Mouse (Mus musculus) retina, postnatal 7 days (tissue): ENCODE data around the gene Arntl.
A peak's percentile ranks its signal among the peaks of the same experiment; 100 is the strongest.

ENCODE experiments used
- DNase-seq: peaks from one replicate; pipeline ENCODE4 v3.0.0-alpha.2; 2012; ENCODE audit warnings: low read depth, low spot score

Gene Arntl

GRCm38 (mm10) chr7:113291741-113292140 lies 84.5 kb downstream of the Arntl start:
- no peak for DNase-seq

DNA sequence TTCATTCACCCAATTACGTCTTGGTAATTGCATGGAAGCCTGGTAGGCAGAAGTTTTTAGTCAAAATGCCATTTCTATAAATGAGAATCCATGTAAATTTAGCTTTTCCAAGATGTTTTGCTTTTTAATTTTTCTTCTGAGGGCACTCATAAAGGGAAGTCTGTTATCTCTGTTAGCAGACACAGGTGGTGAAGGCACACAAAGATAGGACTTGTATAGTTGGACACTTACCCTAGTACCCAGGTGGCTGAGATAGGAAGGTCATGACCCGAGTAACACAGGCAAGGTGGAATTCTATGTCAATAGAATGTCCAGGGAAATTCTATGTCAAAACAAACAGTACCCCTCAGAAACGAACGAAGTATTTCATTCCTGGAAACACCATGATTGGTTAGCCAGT lies 84.9 kb downstream of the Arntl start:
- DNase-seq, result no peak

DNA sequence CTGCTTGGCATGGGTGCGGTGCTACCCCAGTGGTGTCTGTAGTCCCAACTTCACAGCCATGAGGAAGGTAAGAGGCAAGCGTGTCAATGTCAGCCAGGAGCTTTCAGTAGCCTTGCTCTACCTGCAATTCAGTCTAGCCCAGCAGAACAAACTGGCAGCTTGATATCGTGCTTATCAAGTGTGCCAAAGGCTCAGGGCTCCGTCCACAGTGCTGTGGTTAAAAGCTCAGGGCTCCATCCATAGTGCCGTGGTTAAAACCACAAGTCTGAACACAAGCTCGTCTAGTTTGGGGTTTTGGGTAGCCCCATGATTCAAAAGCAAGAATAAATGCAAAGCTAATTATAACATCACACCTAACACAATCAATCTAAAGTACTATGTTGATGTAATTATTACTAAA lies 87.3 kb downstream of the Arntl start:
- no peak for DNase-seq

DNA sequence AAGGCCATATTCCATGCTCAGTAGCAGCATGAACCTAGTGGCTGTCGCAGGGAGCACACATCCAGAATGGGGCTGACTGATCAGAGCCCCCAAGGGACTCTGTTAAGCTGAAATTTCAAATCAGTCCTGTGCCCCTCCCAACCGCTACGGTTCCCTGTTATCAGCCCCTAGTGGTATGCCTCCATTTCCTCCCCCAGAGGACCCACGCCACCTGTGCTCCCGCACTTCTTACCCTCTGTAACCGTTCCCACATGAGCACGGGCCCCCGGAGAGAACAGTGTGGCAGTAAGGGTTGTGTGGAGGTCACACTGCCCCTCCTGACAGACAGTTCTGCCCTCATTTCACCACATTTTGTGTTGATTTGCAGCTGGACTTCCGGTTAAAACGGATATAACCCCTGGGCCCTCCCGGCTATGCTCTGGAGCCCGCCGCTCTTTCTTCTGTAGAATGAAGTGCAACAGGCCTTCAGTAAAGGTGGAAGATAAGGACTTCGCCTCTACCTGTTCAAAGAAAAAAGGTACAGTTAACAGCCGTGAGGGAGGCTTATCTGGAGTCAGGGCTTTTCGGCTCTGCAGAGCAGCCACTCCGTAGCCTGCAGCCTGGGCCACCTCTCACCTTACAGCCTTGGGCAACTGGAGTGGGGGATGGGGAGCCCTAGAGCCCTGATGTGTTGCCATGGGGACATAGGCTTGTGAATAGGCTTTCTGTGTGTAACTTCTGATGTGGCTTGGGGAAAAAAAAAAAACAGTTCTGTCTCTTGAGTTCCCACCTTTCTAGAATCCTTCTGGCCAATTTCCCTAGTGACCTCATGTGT lies 88.0 kb downstream of the Arntl start:
- DNase-seq, result no peak

DNA sequence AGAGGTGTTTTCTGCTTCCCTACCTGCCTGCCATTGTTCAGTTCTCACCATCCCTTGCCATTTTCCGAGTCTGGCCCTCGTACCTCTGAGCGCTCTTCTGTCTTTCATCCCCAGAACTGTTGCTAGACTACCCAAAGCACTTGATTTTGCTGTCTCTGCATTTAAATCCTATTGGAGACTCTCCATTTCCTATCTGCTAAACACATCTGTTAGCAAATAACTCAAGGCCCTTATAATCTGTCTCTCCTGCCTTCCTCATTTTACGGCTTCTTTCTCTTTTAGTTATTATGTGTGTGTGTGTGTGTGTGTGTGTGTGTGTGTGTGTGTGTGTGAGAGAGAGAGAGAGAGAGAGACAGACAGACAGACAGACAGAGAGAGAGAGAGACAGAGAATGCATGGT lies 90.5 kb downstream of the Arntl start:
- DNase-seq, result no peak

- DNase-seq, result no peak
These were observed 102.9 kb downstream of the Arntl start for GRCm38 (mm10) chr7:113310136-113310535.

GRCm38 (mm10) chr7:113311784-113312183 lies 104.5 kb downstream of the Arntl start:
- DNase-seq, result peak; percentile 40

DNA sequence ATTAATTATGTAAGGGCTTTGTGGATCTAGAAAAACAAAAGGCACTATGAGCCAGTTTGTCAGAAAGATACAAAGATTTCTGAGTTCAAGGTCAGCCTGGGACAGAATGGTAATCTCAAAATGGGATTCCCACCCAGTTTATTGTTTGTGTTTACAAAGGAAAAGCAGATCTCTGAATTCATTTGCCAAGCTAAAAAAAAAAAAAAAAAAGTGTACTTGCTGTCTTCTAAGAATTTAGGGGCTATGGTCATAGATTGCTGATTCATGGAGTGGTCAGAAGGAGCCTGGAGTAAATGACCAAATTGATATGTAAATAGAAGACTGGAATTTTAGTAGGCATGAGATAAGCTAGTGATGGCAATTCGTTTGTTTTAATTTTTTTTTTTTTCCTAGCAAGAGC lies 112.9 kb downstream of the Arntl start:
- DNase-seq, result no peak

- no peak for DNase-seq
These were observed 126.8 kb downstream of the Arntl start for GRCm38 (mm10) chr7:113334036-113334435.

- DNase-seq, result no peak
These were observed 128.0 kb downstream of the Arntl start for GRCm38 (mm10) chr7:113335250-113335649.

DNA sequence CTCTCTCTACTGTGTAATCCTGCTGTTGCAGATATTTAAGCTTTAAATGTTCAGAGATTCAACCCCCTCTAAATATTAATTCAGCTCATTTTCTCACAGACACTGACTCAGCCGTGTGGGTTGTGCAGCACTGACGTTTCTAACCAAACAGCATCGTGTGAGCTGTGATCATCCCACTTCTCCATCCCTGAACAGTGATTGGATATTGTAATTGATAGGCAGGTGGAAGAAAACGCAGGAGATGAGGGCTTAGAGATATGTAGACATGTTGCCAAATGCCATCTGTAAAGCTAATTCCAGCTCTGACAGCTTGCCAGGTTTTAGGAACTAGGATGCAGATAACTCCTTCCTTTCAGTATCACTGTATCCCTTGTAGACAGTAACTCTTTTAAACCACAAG lies 140.0 kb downstream of the Arntl start:
- peak; percentile 72 for DNase-seq

GRCm38 (mm10) chr7:113347694-113348093 lies 140.4 kb downstream of the Arntl start:
- DNase-seq, result no peak

- no peak for DNase-seq
These were observed 141.8 kb downstream of the Arntl start for GRCm38 (mm10) chr7:113349089-113349488.
